Mouse (Mus musculus) intestine, embryonic 14.5 days (tissue): ENCODE measurements around the gene Tmc6. TPM values are rescaled to one million over a fixed set of nuclear protein-coding genes. Genes with fewer than 3 reads are reported as not detected.

ENCODE experiments used
- ATAC-seq: fragments of 200-750 bp; cut with Nextera tagmentation; replicated peaks from 2 replicates; pipeline ENCODE4 v1.8.0; 2017; ENCODE audit warnings: low read depth, moderate number of reproducible peaks, moderate TSS enrichment, moderate library complexity; ENCODE audit not compliant: low FRiP score, low TSS enrichment
- DNase-seq: peaks from one replicate; pipeline ENCODE4 v3.0.0-alpha.2; 2018; ENCODE audit warnings: low spot score
- H3K27ac ChIP-seq: fragments of 300-500 bp; sonication (generic); 2 replicates; pipeline ENCODE4 v1.5.1; 2014; ENCODE audit warnings: low read depth, mild to moderate bottlenecking, control low read depth
- H3K27me3 ChIP-seq: fragments of 300-500 bp; sonication (generic); replicated peaks from 2 replicates; pipeline ENCODE4 v1.6.1; 2014; ENCODE audit warnings: low read length, control low read depth; ENCODE audit not compliant: control insufficient read depth, insufficient read depth
- H3K36me3 ChIP-seq: fragments of 300-500 bp; sonication (generic); 2 replicates; pipeline ENCODE4 v1.6.1; 2014; ENCODE audit warnings: low read length, control low read depth; ENCODE audit not compliant: control insufficient read depth, insufficient read depth
- H3K4me1 ChIP-seq: fragments of 300-500 bp; sonication (generic); replicated peaks from 2 replicates; pipeline ENCODE4 v1.6.1; 2014; ENCODE audit warnings: low read length, control low read depth, mixed read lengths; ENCODE audit not compliant: control insufficient read depth, insufficient read depth
- H3K4me2 ChIP-seq: fragments of 300-500 bp; sonication (generic); 2 replicates; pipeline ENCODE4 v1.6.1; 2014; ENCODE audit warnings: low read length
- H3K4me3 ChIP-seq: fragments of 300-500 bp; sonication (generic); 2 replicates; pipeline ENCODE4 v1.5.1; 2014; ENCODE audit warnings: low read depth, low read length, control low read depth, mixed read lengths
- H3K9ac ChIP-seq: fragments of 300-500 bp; sonication (generic); 2 replicates; pipeline ENCODE4 v1.6.1; 2014; ENCODE audit warnings: mild to moderate bottlenecking, low read length
- H3K9me3 ChIP-seq: fragments of 300-500 bp; sonication (generic); 2 replicates; pipeline ENCODE4 v1.6.1; 2016; ENCODE audit warnings: low read length, control low read depth; ENCODE audit not compliant: control insufficient read depth
- WGBS: fragments of 180-500 bp; shearing (Covaris S2); extraction: QIAGEN DNeasy Blood & Tissue Kit; methylation state at CpG from one replicate; pipeline ENCODE4 v1.1.7; 2014; 5-methylcytosine and 5-hydroxymethylcytosine counted together
- polyA plus RNA-seq: library from polyadenylated mRNA; unstranded; fragments of >200 nt; fragmentation: Nextera tagmentation; extraction: Ambion mirVana; gene quantifications from 2 replicates; pipeline ENCODE4 v1.2.1, GENCODE M21; 2014

The Tmc6 gene
- polyA plus RNA-seq, 1 experiment from 2014 or later, result 20.7 TPM

DNA sequence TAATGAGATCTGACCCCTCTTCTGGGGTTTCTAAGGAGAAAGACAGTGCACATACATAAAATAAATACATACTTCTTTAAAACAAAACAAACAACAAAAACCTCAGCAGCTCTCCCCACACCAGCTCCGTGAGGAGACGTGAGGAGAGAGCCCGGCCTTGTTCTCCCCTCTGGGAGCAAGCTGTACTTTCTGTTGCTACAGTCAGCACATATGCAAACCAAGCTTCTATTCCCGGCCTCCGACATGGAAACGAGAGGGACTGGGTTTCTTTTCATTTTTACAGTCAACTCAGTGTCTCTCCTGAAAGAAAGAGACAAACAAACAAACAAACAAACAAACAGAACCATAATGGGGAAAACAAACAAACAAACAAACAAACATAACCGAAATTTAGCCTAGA is 18.0 kb upstream of the Tmc6 start:
- Histone ChIP-seq H3K36me3 (no peaks in the 10 kb centered on the region), H3K27me3 (no peaks in the 10 kb centered on the region), H3K9ac (no peak overlapping the region), H3K4me3 (no peak overlapping the region), H3K27ac (no peak overlapping the region), H3K4me2 (no peak overlapping the region), H3K4me1 (peaks cover 19% of the 10 kb centered on the region), H3K9me3 (no peaks in the 10 kb centered on the region)
- 90% methylated on average over 7 of the region's 7 CpGs for WGBS
- ATAC-seq (no peak), DNase-seq (no peak)

DNA sequence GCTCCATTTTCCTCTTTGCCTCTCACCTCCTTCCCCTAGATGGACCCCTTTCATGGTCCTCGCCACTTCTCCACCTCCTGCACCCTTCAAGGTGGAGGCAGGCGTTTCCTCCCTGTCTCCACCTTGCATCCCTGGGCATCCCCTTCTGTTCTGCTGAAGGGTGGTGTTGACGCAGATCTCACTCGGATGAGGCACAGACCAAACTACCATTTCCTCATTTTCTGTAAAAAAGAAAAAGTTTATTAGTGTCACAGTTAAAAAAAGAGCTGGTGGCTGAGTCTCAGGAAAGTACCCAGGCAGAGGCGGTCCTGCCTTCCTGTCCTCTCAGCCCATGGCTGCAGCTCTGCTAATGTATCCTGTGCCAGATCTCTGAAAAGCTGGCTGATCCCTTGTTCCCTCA is 17.2 kb upstream of the Tmc6 start:
- Histone ChIP-seq H3K4me3 (no peak overlapping the region), H3K36me3 (no peaks in the 10 kb centered on the region), H3K27me3 (no peaks in the 10 kb centered on the region), H3K4me1 (peaks cover 19% of the 10 kb centered on the region), H3K4me2 (no peak overlapping the region), H3K9me3 (no peaks in the 10 kb centered on the region), H3K9ac (no peak overlapping the region), H3K27ac (no peak overlapping the region)
- DNase-seq (no peak), ATAC-seq (no peak)
- 64% methylated on average over 5 of the region's 5 CpGs for WGBS

- ATAC-seq (peak; percentile 53; the same call in 1 of the 2 replicates), DNase-seq (no peak)
- no peaks in the 10 kb centered on the region for H3K36me3 ChIP-seq
- no peak overlapping the region for H3K4me2 ChIP-seq
- no peaks in the 10 kb centered on the region for H3K27me3 ChIP-seq
- H3K27ac ChIP-seq, result no peak overlapping the region
- H3K9me3 ChIP-seq, result no peaks in the 10 kb centered on the region
- H3K4me3 ChIP-seq, result no peak overlapping the region
- WGBS, result 26% methylated on average over 2 of the region's 2 CpGs
- no peak overlapping the region for H3K9ac ChIP-seq
- peaks cover 19% of the 10 kb centered on the region for H3K4me1 ChIP-seq
These were observed 16.2 kb upstream of the Tmc6 start for GRCm38 (mm10) chr11:117798160-117798541.

- H3K4me3 ChIP-seq, result no peak within 1 kb of the TSS
- H3K9me3 ChIP-seq, result no peaks in the 10 kb centered on the region
- no peak within 1 kb of the TSS for H3K9ac ChIP-seq
- 52% methylated on average over 9 of the region's 9 CpGs for WGBS
- H3K27me3 ChIP-seq, result no peaks in the 10 kb centered on the region
- no peaks in the 10 kb centered on the region for H3K36me3 ChIP-seq
- DNase-seq, result no peak
- H3K4me2 ChIP-seq, result no peak within 1 kb of the TSS
- ATAC-seq, result no peak
- H3K4me1 ChIP-seq, result peaks cover 20% of the 10 kb centered on the region
- H3K27ac ChIP-seq, result no peak within 1 kb of the TSS
These were observed 15.6 kb upstream of the Tmc6 start, which contains the start of gene 6030468B19Rik for GRCm38 (mm10) chr11:117797511-117798159. Gene 6030468B19Rik, plus strand, starts transcription at chr11:117797660.

GRCm38 (mm10) chr11:117796954-117797353 is 15.0 kb upstream of the Tmc6 start:
- DNase-seq (no peak), ATAC-seq (no peak)
- WGBS, result 39% methylated on average over 5 of the region's 5 CpGs
- Histone ChIP-seq H3K4me2 (no peak overlapping the region), H3K9me3 (no peaks in the 10 kb centered on the region), H3K27ac (no peak overlapping the region), H3K27me3 (no peaks in the 10 kb centered on the region), H3K9ac (no peak overlapping the region), H3K4me1 (peaks cover 26% of the 10 kb centered on the region), H3K4me3 (no peak overlapping the region), H3K36me3 (no peaks in the 10 kb centered on the region)

DNA sequence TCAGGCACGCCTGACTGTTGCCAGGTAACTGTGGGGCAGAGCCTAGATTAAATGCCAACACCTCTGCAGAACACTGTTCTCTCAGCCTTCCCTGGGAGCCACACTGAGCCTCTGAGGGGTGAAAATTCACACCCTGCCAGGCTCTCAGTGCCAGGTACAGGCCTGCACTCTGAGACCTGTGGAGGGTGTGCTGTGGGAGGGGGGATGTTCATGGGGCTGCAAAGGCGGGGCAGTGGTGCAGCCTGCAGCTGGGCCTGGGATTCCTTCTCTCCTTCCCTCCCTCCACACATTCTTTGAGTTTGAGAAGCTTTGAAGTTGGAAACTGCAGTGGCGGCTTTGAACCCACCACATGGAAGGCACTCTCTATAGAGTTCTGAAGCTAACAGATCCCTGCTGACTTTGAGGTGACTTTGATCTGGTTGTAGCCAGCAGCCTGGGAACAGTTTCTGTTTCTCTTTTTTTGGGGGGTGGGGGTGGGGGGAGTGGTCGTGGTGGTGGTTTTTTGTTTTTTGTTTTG is 12.1 kb upstream of the Tmc6 start:
- Histone ChIP-seq H3K9ac (no peak overlapping the region), H3K27me3 (no peaks in the 10 kb centered on the region), H3K27ac (no peak overlapping the region), H3K4me3 (no peak overlapping the region), H3K9me3 (no peaks in the 10 kb centered on the region), H3K4me2 (no peak overlapping the region), H3K4me1 (peaks cover 32% of the 10 kb centered on the region), H3K36me3 (no peaks in the 10 kb centered on the region)
- WGBS, result 61% methylated on average over 4 of the region's 4 CpGs
- DNase-seq (no peak), ATAC-seq (no peak)

DNA sequence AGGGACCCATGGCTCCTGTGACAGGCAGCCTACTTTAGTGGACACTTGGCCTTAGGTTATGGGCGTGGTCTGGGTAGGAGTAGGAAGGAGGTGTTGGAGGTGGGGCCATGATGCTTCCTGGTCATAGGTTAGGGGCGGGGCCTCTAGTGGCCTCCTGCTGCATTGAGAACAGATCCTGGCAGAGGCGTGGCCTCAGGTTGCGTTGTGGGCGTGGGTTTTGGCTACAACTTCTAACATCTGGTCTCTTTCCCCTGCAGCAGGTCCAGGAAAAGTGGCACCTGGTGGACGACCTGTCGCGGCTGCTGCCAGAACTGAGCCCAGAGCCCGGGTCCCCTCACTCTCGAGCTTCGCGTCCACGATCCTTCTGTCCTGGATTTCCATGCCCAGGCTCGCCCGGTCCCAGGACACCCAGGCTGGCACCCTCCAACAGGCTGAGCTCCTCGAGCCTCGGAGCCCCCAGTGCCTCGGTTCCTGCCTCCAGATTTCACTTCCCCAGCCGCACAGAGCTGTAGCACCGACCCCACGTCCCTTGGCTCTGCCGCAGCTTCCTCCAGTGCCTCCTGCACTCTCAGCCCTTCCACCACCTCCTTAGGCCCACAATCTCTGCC is 10.4 kb upstream of the Tmc6 start:
- ATAC-seq, result peak; percentile 42
- 6% methylated on average over 22 of the region's 22 CpGs for WGBS

DNA sequence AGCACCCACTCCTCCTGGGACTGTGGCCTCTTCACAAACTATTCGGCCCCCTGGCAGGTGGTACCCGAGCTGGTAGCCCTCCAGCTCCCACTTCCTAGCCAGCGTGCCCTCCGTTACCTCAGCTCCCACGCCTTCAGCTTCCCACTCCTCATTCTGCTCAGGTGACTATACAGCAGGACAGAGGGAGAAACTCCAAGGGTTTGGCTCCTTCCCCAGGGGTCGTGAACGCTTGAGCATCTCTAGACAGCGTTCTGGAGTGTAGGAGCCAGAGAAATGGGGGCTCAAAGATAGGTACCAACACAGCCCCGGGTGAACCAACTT is 9.4 kb upstream of the Tmc6 start:
- DNase-seq (no peak), ATAC-seq (no peak)
- Histone ChIP-seq H3K4me3 (no peak overlapping the region; the same call in 1 of the 2 replicates), H3K4me1 (peaks cover 13% of the 10 kb centered on the region), H3K9me3 (no peaks in the 10 kb centered on the region), H3K4me2 (peak overlapping the region; percentile 42), H3K9ac (no peak overlapping the region), H3K27ac (peak overlapping the region; percentile 77; the same call in 1 of the 2 replicates), H3K27me3 (no peaks in the 10 kb centered on the region), H3K36me3 (no peaks in the 10 kb centered on the region)
- WGBS, result 84% methylated on average over 9 of the region's 9 CpGs

More for the DNA sequence above, 10.4 kb upstream of the Tmc6 start:
- Histone ChIP-seq H3K36me3 (no peaks in the 10 kb centered on the region), H3K27me3 (no peaks in the 10 kb centered on the region), H3K27ac (peak overlapping the region; percentile 38; the same call in 1 of the 2 replicates), H3K9me3 (no peaks in the 10 kb centered on the region), H3K4me3 (peak overlapping the region; percentile 15; the same call in 1 of the 2 replicates), H3K4me1 (peaks cover 15% of the 10 kb centered on the region), H3K4me2 (peak overlapping the region; percentile 48), H3K9ac (0 out of 2 replicates have a peak overlapping the region, but pooled peaks have one; percentile 13)
- peak; percentile 78 for DNase-seq
